Mouse (Mus musculus) gastrocnemius, adult 2 months (tissue): ENCODE results near the gene 4930522H14Rik. TPM values are rescaled to one million over a fixed set of nuclear protein-coding genes. Genes with fewer than 3 reads are reported as not detected.
A peak's percentile ranks its signal among the peaks of the same experiment; 100 is the strongest.

Experiments used
- DNase-seq: peaks from one replicate; pipeline ENCODE4 v3.0.0; 2022
- H3K27ac ChIP-seq: fragments of 200-600 bp; 2 replicates; pipeline ENCODE4 v1.8.1; 2022; ENCODE audit warnings: mild to moderate bottlenecking
- H3K4me3 ChIP-seq: fragments of 200-600 bp; 2 replicates; pipeline ENCODE4 v1.8.1; 2022; ENCODE audit warnings: mild to moderate bottlenecking, moderate library complexity
- CTCF ChIP-seq: fragments of 200-600 bp; IDR thresholded peaks from 2 replicates; pipeline ENCODE4 v1.8.1; 2022; ENCODE audit warnings: antibody characterized with exemption, mild to moderate bottlenecking, moderate library complexity
- intact Hi-C: fragments of 180-260 bp; cut with DNase I; formaldehyde crosslinking; loops from one replicate; pipeline ENCODE4 v1.15.1; 2025
- long read RNA-seq, 2 experiments: library from polyadenylated mRNA; stranded (forward); transcript quantifications; one replicate each; pipeline ENCODE4 v2.0.0; 2021
- total RNA-seq, 2 experiments: library from RNA; stranded (reverse); gene quantifications; 2 replicates each; pipeline ENCODE4 v1.2.3; 2021

Gene 4930522H14Rik
- total RNA-seq: not detected
- long read RNA-seq, experiment 1: 0 reads
- long read RNA-seq, experiment 2: 0 reads

GRCm38 (mm10) chr4:109531111-109531510, at the start of gene 4930522H14Rik:
TSS of gene 4930522H14Rik (minus strand) at chr4:109531297.
- no peak for TF ChIP-seq CTCF
- intact Hi-C loops: no loop called here
- no peak within 1 kb of the TSS for H3K4me3 ChIP-seq
- no peak for DNase-seq
- H3K27ac ChIP-seq: no peak within 1 kb of the TSS

DNA sequence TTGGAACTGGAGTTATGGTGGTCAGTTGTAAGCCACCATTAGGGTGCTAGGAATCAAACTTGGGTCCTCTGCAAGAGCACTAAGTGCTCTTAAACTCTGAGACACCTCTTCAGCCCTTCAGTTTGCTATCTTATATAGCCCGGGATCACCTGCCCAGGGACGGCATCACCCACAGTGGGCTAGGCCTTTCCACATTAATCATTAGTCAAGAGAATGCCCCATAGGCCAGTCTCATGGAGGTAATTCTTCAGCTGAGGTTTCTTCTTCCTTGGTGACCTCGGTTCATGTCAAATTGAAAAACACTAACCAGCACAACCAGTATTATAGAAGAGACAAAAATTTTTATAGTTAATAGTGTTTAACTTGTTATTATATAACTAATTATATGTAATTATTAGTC, 47.3 kb upstream of the 4930522H14Rik start:
- TF ChIP-seq CTCF: no peak
- Histone ChIP-seq H3K4me3 (no peak overlapping the region), H3K27ac (no peak overlapping the region)
- intact Hi-C loops: no loop called here
- DNase-seq: no peak

- TF ChIP-seq CTCF: peak; percentile 69
- Histone ChIP-seq H3K4me3 (no peak overlapping the region), H3K27ac (no peak overlapping the region)
- intact Hi-C loops: loop anchor here (2.0 kb wide), 1 partner anchor 152 kb away; no protein-coding TSS in a partner anchor
- DNase-seq: no peak
Observed at GRCm38 (mm10) chr4:109576933-109577332, 45.8 kb upstream of the 4930522H14Rik start.

GRCm38 (mm10) chr4:109574845-109575244, 43.7 kb upstream of the 4930522H14Rik start:
- Histone ChIP-seq H3K4me3 (no peak overlapping the region), H3K27ac (no peak overlapping the region)
- intact Hi-C loops: loop anchor here (2.0 kb wide), 1 partner anchor 128 kb away; no protein-coding TSS in a partner anchor
- no peak for DNase-seq
- TF ChIP-seq CTCF: no peak

GRCm38 (mm10) chr4:109574331-109574730, 43.2 kb upstream of the 4930522H14Rik start:
- TF ChIP-seq CTCF: no peak
- Histone ChIP-seq H3K27ac (no peak overlapping the region), H3K4me3 (no peak overlapping the region)
- intact Hi-C loops: loop anchor here (2.0 kb wide), 1 partner anchor 128 kb away; no protein-coding TSS in a partner anchor
- DNase-seq: peak; percentile 58

- intact Hi-C loops: no loop called here
- H3K27ac ChIP-seq: no peak overlapping the region
- no peak for DNase-seq
- no peak for TF ChIP-seq CTCF
- no peak overlapping the region for H3K4me3 ChIP-seq
Observed at GRCm38 (mm10) chr4:109572632-109573031, 41.5 kb upstream of the 4930522H14Rik start.

DNA sequence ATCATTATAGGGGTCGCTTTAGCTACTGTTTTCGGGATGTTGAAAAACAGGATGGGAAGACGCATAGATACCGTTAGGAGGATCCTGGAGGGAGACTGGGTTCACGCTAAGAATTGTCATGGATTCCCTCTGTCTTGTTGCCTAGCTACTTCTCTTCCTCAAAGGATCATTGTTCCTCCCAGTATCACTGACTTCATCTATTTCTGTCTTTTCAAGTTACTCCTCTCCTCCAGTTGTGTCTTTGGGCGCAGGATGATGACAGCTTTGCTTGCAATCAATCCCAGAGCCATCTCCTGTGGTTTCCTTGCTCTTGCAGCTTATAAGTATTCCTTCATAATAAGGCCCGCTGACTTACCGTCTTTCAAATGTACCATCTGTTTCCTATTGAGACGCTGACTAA, 38.3 kb upstream of the 4930522H14Rik start:
- intact Hi-C loops: no loop called here
- Histone ChIP-seq H3K4me3 (no peak overlapping the region), H3K27ac (no peak overlapping the region)
- no peak for DNase-seq
- no peak for TF ChIP-seq CTCF

GRCm38 (mm10) chr4:109568959-109569358, 37.9 kb upstream of the 4930522H14Rik start:
- TF ChIP-seq CTCF: no peak
- intact Hi-C loops: no loop called here
- no peak for DNase-seq
- Histone ChIP-seq H3K27ac (no peak overlapping the region), H3K4me3 (no peak overlapping the region)

- TF ChIP-seq CTCF: no peak
- no peak overlapping the region for H3K4me3 ChIP-seq
- intact Hi-C loops: no loop called here
- DNase-seq: no peak
- no peak overlapping the region for H3K27ac ChIP-seq
Observed at GRCm38 (mm10) chr4:109564711-109565110, 33.6 kb upstream of the 4930522H14Rik start.

- Histone ChIP-seq H3K27ac (no peak overlapping the region), H3K4me3 (peak overlapping the region; percentile 32)
- intact Hi-C loops: no loop called here
- no peak for DNase-seq
- TF ChIP-seq CTCF: no peak
Observed at GRCm38 (mm10) chr4:109550338-109551150, 19.4 kb upstream of the 4930522H14Rik start.

DNA sequence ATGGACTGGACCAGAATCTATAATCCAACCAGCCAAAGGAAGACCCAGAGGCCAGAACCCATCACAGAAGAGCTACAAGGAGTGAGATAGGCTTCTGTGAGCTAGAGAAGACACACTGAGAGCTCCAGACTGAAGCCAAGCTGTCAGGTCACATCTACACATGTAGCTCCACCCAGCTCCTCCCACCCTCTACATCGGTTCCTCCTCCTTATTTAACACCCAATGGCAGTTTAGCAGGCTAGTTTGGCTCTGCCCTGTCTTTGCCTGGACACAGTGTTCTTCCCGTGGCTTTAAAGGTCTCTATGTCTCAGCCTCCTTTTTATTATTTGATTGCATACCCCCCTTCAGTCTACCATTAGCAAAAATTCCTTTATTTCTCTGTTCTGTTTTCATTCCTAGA, 16.2 kb upstream of the 4930522H14Rik start:
- Histone ChIP-seq H3K27ac (no peak overlapping the region), H3K4me3 (no peak overlapping the region)
- intact Hi-C loops: no loop called here
- TF ChIP-seq CTCF: no peak
- no peak for DNase-seq

DNA sequence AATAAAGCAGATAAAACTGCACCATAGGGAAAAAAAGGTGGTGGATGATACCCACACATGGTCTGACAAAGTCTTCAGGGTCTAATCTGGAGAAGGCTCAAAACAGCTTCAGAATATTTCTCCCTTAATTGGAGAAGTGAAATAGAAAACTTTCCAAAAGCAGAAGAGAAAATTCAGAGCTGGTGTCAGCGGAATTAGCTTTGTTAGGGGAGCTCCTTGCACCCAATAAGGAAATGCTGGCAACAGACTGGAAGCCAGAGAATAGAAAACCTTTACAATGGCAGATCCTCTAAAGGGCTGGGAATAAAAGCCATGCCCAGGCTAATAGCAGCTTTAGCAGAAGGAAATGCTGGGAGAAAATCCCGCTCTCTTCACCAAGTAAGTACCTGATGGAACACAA, 15.4 kb upstream of the 4930522H14Rik start:
- DNase-seq: no peak
- intact Hi-C loops: no loop called here
- H3K27ac ChIP-seq: no peak overlapping the region
- no peak overlapping the region for H3K4me3 ChIP-seq
- no peak for TF ChIP-seq CTCF

DNA sequence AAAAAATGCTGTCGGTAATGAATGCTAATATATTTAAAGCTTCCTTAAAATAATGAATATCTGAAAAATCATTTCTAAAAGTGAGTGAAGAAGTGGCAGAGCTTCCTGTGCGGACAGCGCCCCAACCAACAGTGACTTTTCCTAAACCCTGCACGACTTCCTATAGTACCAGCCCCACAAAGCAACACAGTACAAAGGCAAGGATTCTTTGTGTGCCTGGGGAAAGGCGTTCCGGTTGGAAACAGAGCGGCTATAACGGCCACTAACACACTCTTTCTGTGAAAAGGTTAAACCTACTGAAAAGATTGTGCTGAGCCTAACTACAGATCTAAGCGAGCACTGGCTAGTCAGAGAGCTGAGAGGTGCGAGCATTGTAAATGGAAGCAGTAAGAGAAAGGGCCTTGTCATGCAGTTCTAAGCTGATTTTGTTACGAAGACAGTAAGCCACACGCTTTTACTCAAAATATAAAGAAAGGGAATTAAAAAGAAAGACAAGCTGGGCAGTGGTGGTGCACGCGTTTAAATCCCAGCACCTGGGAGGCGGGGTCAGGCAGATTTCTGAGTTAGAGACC, 766 bp downstream of the 4930522H14Rik start:
- Histone ChIP-seq H3K4me3 (no peak overlapping the region), H3K27ac (no peak overlapping the region)
- intact Hi-C loops: no loop called here
- no peak for DNase-seq
- TF ChIP-seq CTCF: no peak

GRCm38 (mm10) chr4:109504885-109505284, 26.2 kb downstream of the 4930522H14Rik start:
- DNase-seq: peak; percentile 52
- H3K4me3 ChIP-seq: no peak overlapping the region
- peak; percentile 76 for TF ChIP-seq CTCF
- intact Hi-C loops: loop anchor here (2.0 to 5.0 kb wide), 2 partner anchors 197 to 224 kb away; no protein-coding TSS in a partner anchor
- no peak overlapping the region for H3K27ac ChIP-seq
